Mouse (Mus musculus): Measurements from ENCODE around the gene Has1.

GRCm38 (mm10) chr17:17855064-17855838 lies at the start of gene Has1:
- TF ChIP-seq CTCF (conservative IDR thresholded peaks at IDR 0.05; ENCODE audit: insufficient read depth, insufficient read length, low read depth, low read length), result no peak
- TF ChIP-seq POLR2A (IDR thresholded peaks at IDR 0.05; ENCODE audit: low read depth, low read length), result no peak

Data from kidney, adult 2 months (tissue).